Mouse (Mus musculus) kidney, postnatal 0 days (tissue): ENCODE data around the gene Cdkn2c. TPM values are rescaled to one million over a fixed set of nuclear protein-coding genes. Genes with fewer than 3 reads are reported as not detected.

ENCODE experiments used
- ATAC-seq: fragments of 200-750 bp; cut with Nextera tagmentation; replicated peaks from 2 replicates; pipeline ENCODE4 v1.8.0; 2017; ENCODE audit warnings: low read depth, moderate number of reproducible peaks, moderate TSS enrichment, moderate library complexity; ENCODE audit not compliant: low FRiP score
- DNase-seq: peaks from one replicate; pipeline ENCODE4 v3.0.0-alpha.2; 2016; ENCODE audit warnings: low spot score
- H3K27ac ChIP-seq: fragments of 300-500 bp; sonication (generic); 2 replicates; pipeline ENCODE4 v1.5.1; 2014; ENCODE audit warnings: mild to moderate bottlenecking
- H3K27me3 ChIP-seq: fragments of 300-500 bp; sonication (generic); 2 replicates; pipeline ENCODE4 v1.6.1; 2014; ENCODE audit warnings: low read length, mixed read lengths; ENCODE audit not compliant: insufficient read depth
- H3K36me3 ChIP-seq: fragments of 300-500 bp; sonication (generic); 2 replicates; pipeline ENCODE4 v1.6.1; 2014; ENCODE audit warnings: low read length, mixed read lengths; ENCODE audit not compliant: insufficient read depth
- H3K4me1 ChIP-seq: fragments of 300-500 bp; sonication (generic); replicated peaks from 2 replicates; pipeline ENCODE4 v1.6.1; 2014; ENCODE audit warnings: antibody characterized with exemption, low read length, mixed read lengths; ENCODE audit not compliant: insufficient read depth
- H3K4me2 ChIP-seq: fragments of 300-500 bp; sonication (generic); 2 replicates; pipeline ENCODE4 v1.6.1; 2014; ENCODE audit warnings: mild to moderate bottlenecking, low read length, moderate library complexity, mixed read lengths
- H3K4me3 ChIP-seq: fragments of 300-500 bp; sonication (generic); replicated peaks from 2 replicates; pipeline ENCODE4 v1.5.1; 2014; ENCODE audit warnings: low read depth, low read length
- H3K9ac ChIP-seq: fragments of 300-500 bp; sonication (generic); 2 replicates; pipeline ENCODE4 v1.6.1; 2014; ENCODE audit warnings: low read depth, low read length
- H3K9me3 ChIP-seq: fragments of 300-500 bp; sonication (generic); replicated peaks from 2 replicates; pipeline ENCODE4 v1.6.1; 2016; ENCODE audit warnings: low read length, inconsistent platforms, mixed read lengths
- CTCF ChIP-seq: IDR thresholded peaks from 2 replicates; pipeline ENCODE4 v1.5.1; 2016; ENCODE audit warnings: antibody characterized with exemption, low read depth, mild to moderate bottlenecking, moderate library complexity
- WGBS: fragments of 180-500 bp; shearing (Covaris S2); extraction: QIAGEN DNeasy Blood & Tissue Kit; methylation state at CpG from one replicate; pipeline ENCODE4 v1.1.7; 2014; 5-methylcytosine and 5-hydroxymethylcytosine counted together
- polyA plus RNA-seq: library from polyadenylated mRNA; unstranded; fragments of >200 nt; fragmentation: Nextera tagmentation; extraction: Ambion mirVana; gene quantifications from 2 replicates; pipeline ENCODE4 v1.2.1, GENCODE M21; 2015

The Cdkn2c gene
- polyA plus RNA-seq, 1 experiment from 2014 or later = 7.2 TPM

DNA sequence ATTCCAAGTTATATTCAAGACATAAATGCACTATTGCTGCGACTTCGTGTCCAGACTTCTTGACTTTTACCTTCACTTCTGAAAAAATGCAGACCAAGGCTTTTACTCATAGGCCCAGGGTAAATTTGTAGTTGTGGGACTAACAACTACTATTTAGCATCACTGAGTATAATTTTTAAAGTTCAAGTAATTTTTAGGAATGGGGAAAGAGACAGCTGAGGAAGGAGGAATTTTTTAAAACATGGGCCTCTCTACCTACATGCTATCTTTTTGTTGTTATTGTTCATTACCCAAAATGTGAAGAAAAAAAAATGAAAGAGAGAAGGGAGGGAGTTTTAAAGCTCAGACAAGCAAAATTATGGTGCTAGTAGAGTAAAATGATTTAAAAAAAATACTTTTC, 12.3 kb downstream of the Cdkn2c start:
- no peak for DNase-seq
- peaks cover 50% of the 10 kb centered on the region for H3K27me3 ChIP-seq
- H3K36me3 ChIP-seq = no peaks in the 10 kb centered on the region
- no peak overlapping the region for H3K4me2 ChIP-seq
- H3K9me3 ChIP-seq = no peaks in the 10 kb centered on the region
- WGBS = 65% methylated on average over 2 of the region's 2 CpGs
- ATAC-seq = no peak
- H3K4me1 ChIP-seq = no peaks in the 10 kb centered on the region
- H3K27ac ChIP-seq = no peak overlapping the region
- no peak overlapping the region for H3K9ac ChIP-seq
- no peak overlapping the region for H3K4me3 ChIP-seq
- TF ChIP-seq CTCF = no peak

DNA sequence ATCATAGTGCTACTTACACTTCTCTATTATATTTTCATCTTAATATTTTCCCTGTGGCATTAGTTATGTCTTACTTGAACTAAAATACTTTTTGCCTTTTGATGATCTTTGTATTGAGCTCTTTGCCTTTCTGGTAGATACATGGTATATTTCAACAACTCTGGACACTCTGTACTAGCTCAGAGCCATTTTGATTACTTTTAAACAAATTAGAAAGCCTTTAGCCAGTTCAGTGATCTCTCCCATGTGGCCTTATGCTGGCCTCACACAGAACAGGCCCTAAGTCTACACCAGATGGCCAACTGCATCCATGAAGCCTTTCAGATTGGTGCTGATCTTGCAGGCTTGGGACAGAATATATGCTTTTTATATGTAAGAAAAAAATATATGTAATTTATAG, 13.7 kb downstream of the Cdkn2c start:
- Histone ChIP-seq H3K9me3 (no peaks in the 10 kb centered on the region), H3K27ac (no peak overlapping the region), H3K9ac (no peak overlapping the region), H3K4me1 (no peaks in the 10 kb centered on the region), H3K36me3 (no peaks in the 10 kb centered on the region), H3K4me3 (no peak overlapping the region), H3K27me3 (peaks cover 40% of the 10 kb centered on the region), H3K4me2 (no peak overlapping the region)
- no peak for ATAC-seq
- no peak for TF ChIP-seq CTCF
- no peak for DNase-seq

DNA sequence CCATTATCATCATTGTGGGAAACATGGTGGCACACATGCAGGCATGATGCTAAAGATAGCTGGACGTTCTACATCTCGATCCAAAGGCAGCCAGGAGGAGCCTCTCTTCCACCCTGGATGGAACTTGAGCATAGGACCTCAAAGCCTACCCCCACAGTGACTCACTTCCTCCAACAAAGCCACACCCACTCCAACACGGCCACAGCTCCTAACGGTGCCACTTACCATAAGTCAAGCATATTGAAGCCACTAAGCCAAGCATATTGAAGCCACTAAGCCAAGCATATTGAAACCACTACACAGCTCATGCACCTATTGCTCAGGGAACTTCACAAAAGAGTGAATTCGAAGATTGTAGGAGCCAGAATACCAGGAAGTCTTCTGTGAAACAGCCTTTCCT, 17.7 kb downstream of the Cdkn2c start:
- H3K27ac ChIP-seq = no peak overlapping the region
- WGBS = 75% methylated on average over 5 of the region's 5 CpGs
- peaks cover 3% of the 10 kb centered on the region; the same call in 1 of the 2 replicates for H3K27me3 ChIP-seq
- H3K4me1 ChIP-seq = no peaks in the 10 kb centered on the region
- H3K4me3 ChIP-seq = no peak overlapping the region
- no peak overlapping the region for H3K9ac ChIP-seq
- H3K4me2 ChIP-seq = no peak overlapping the region
- H3K9me3 ChIP-seq = no peaks in the 10 kb centered on the region
- ATAC-seq = no peak
- no peaks in the 10 kb centered on the region for H3K36me3 ChIP-seq
- no peak for DNase-seq
- TF ChIP-seq CTCF = no peak

DNA sequence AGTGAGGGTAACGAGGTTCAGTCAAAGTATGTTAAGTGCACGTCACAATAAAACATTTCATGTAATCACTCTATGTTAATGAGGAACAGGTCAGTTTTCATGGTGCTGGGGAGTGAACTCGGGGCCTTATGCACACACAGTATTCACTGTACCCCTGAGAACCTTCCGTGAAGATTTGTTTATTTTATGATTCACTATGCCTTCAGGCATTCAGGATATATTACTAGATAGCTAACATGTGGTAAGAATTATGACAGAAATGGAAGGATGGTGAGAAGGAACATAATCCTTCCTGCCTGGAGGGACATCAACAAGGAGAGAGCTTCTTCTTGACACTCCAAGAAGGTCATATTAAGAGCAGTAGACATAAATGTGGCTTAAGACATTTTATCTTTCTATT, 19.7 kb downstream of the Cdkn2c start:
- Histone ChIP-seq H3K27me3 (no peaks in the 10 kb centered on the region), H3K27ac (no peak overlapping the region), H3K9ac (no peak overlapping the region), H3K36me3 (no peaks in the 10 kb centered on the region), H3K4me2 (no peak overlapping the region), H3K4me3 (no peak overlapping the region), H3K4me1 (no peaks in the 10 kb centered on the region), H3K9me3 (no peaks in the 10 kb centered on the region)
- TF ChIP-seq CTCF = no peak
- ATAC-seq = no peak
- 58% methylated on average over 4 of the region's 4 CpGs for WGBS
- DNase-seq = no peak

DNA sequence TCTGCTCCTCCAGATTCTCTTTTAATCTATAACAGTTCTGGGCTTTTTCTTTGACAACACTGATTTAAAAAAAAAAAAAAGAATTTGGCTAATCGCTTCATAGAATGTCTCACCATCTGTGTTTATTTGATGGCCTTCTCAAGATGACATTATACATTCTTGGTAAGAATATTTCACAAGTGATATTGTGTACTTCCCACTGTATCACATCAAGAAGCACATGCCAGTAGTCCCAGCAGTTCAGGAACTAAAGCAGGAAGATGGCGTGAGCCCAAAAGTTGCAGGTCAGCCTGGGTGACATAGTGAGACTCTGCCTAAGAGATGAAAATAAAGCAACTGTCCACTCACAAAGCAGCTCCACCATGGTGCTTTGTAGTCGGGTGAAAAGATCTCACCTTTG, 25.5 kb downstream of the Cdkn2c start:
- H3K4me1 ChIP-seq = no peaks in the 10 kb centered on the region
- ATAC-seq (no peak), DNase-seq (no peak)
- WGBS = 79% methylated on average over 3 of the region's 3 CpGs
- no peak overlapping the region for H3K4me3 ChIP-seq
- H3K36me3 ChIP-seq = no peaks in the 10 kb centered on the region
- H3K4me2 ChIP-seq = no peak overlapping the region
- no peaks in the 10 kb centered on the region for H3K9me3 ChIP-seq
- no peak overlapping the region for H3K27ac ChIP-seq
- TF ChIP-seq CTCF = no peak
- no peak overlapping the region for H3K9ac ChIP-seq
- no peaks in the 10 kb centered on the region for H3K27me3 ChIP-seq

DNA sequence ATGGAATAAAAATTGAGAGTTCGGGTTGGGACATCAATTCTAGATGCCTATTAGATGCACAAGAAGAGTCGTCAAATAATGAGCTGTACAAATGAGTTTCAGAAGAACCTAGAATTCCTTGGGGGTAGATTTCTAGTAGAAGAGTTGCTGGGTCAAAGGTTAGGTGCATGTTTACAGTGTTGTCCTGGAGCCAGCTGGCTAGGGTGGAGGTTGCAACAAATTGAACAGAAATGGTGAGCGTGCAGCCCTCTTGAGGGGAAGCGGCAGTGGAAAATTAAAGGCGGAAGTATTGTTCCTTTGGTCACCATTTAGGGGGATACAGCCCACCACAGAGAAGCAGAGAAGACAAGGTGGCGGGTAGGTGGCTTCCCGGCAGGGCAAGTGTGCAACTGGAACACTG, 26.8 kb downstream of the Cdkn2c start:
- no peak overlapping the region for H3K4me2 ChIP-seq
- H3K9me3 ChIP-seq = no peaks in the 10 kb centered on the region
- H3K27ac ChIP-seq = no peak overlapping the region
- TF ChIP-seq CTCF = no peak
- no peak overlapping the region for H3K4me3 ChIP-seq
- 88% methylated on average over 7 of the region's 7 CpGs for WGBS
- H3K9ac ChIP-seq = no peak overlapping the region
- no peaks in the 10 kb centered on the region for H3K36me3 ChIP-seq
- no peak for ATAC-seq
- H3K27me3 ChIP-seq = no peaks in the 10 kb centered on the region
- no peak for DNase-seq
- no peaks in the 10 kb centered on the region for H3K4me1 ChIP-seq

DNA sequence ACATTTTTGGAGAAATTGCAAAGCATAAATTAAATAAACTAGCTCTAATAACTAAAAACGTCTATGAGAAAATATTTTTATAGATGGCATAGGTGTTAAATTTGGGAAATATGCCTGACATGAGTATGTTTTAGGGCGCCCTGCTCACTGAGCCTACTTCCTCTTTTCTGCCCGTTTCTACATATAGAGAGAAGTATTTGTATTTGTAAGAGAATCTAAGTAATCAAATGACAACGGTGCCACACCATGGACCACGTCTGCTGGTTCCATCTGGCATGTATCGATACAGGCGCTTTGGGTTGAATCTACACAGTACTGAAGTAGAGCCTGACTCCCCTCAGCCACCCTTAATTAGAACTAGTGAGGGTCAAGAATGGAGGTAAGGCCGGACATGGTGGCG, 27.6 kb downstream of the Cdkn2c start:
- Histone ChIP-seq H3K27ac (no peak overlapping the region), H3K4me1 (no peaks in the 10 kb centered on the region), H3K36me3 (no peaks in the 10 kb centered on the region), H3K9ac (no peak overlapping the region), H3K9me3 (no peaks in the 10 kb centered on the region), H3K4me3 (no peak overlapping the region), H3K27me3 (no peaks in the 10 kb centered on the region), H3K4me2 (no peak overlapping the region)
- no peak for TF ChIP-seq CTCF
- ATAC-seq (no peak), DNase-seq (no peak)
- 85% methylated on average over 9 of the region's 9 CpGs for WGBS
